Comparison of ENCODE assay signal across 8 mouse cellular contexts in genomic region chr5:32133549-32134004, GRCm38 (mm10). TPM values are rescaled to one million over a fixed set of nuclear protein-coding genes. Genes with fewer than 3 reads are reported as not detected.
DNase-seq lines count a peak whose midpoint lies in the region; ATAC-seq and TF ChIP-seq lines count a peak whose summit lies in the region.

No protein-coding gene starts in this region.

- no peak for TF ChIP-seq CTCF in forebrain, postnatal 0 days (IDR thresholded peaks at IDR 0.05; ENCODE audit: low read depth)
- TF ChIP-seq CTCF in layer of hippocampus, adult 2 months (conservative IDR thresholded peaks at IDR 0.05) = no peak

- no peaks in the 10 kb centered on the region for H3K9me3 ChIP-seq in forebrain, postnatal 0 days (ENCODE audit: low read length)
- no peaks in the 10 kb centered on the region for H3K9me3 ChIP-seq in neural tube, embryonic 15.5 days (replicated peaks)

- intact Hi-C loops in heart, postnatal 36 days (cut with DNase I) = no loop called here

- peak; percentile 23 for ATAC-seq in forebrain, postnatal 0 days
- ATAC-seq in neural tube, embryonic 15.5 days (ENCODE audit: low FRiP score) = 0 out of 2 replicates have a peak, but pooled peaks have one; percentile 19

- H3K36me3 ChIP-seq in forebrain, postnatal 0 days (ENCODE audit: insufficient read depth) = no peaks in the 10 kb centered on the region
- H3K36me3 ChIP-seq in neural tube, embryonic 15.5 days = no peaks in the 10 kb centered on the region

- H3K4me3 ChIP-seq in brown adipose tissue, adult 24 weeks (ENCODE audit: insufficient read depth, low read depth, low read length) = peak overlapping the region; percentile 53
- H3K4me3 ChIP-seq in forebrain, postnatal 0 days (ENCODE audit: low read depth, low read length) = peak overlapping the region; percentile 47
- peak overlapping the region; percentile 86 for H3K4me3 ChIP-seq in layer of hippocampus, adult 2 months
- peak overlapping the region; percentile 62 for H3K4me3 ChIP-seq in neural tube, embryonic 15.5 days (replicated peaks)

- no peaks in the 10 kb centered on the region; the same call in 1 of the 2 replicates for H3K27me3 ChIP-seq in forebrain, postnatal 0 days (ENCODE audit: insufficient read depth, low read length)
- H3K27me3 ChIP-seq in neural tube, embryonic 15.5 days (replicated peaks) = peaks cover 65% of the 10 kb centered on the region

- peak overlapping the region; percentile 95 for H3K4me2 ChIP-seq in forebrain, postnatal 0 days (ENCODE audit: low read depth)
- peak overlapping the region; percentile 98 for H3K4me2 ChIP-seq in neural tube, embryonic 15.5 days

- DNase-seq in CD4-positive, CD25-positive, alpha-beta regulatory T cell, adult 2 months (ENCODE audit: low read depth, low spot score) = peak; percentile 78
- peak; percentile 59 for DNase-seq in forebrain, postnatal 0 days
- peak; percentile 77 to 87 for DNase-seq in heart, postnatal 36 days
- DNase-seq in layer of hippocampus, adult 2 months (ENCODE audit: low spot score in 2 of 2) = peak; percentile 64 to 77
- peak; percentile 88 to 92 for DNase-seq in lung, adult 18-20 months
- DNase-seq in thymus, postnatal 4 days = peak; percentile 48

- peak overlapping the region; percentile 80 for H3K27ac ChIP-seq in brown adipose tissue, adult 24 weeks (replicated peaks; ENCODE audit: low read depth, low read length)
- H3K27ac ChIP-seq in forebrain, postnatal 0 days (ENCODE audit: low read depth, low read length) = peak overlapping the region; percentile 69
- peak overlapping the region; percentile 99 for H3K27ac ChIP-seq in layer of hippocampus, adult 2 months
- peak overlapping the region; percentile 71 for H3K27ac ChIP-seq in neural tube, embryonic 15.5 days (replicated peaks)

- WGBS in forebrain, postnatal 0 days = 0% methylated on average over 20 of the region's 20 CpGs
- 1% methylated on average over 20 of the region's 20 CpGs for WGBS in neural tube, embryonic 15.5 days

- H3K4me1 ChIP-seq in brown adipose tissue, adult 24 weeks (ENCODE audit: control insufficient read depth, insufficient read depth, insufficient read length, low read length) = peaks cover 4% of the 10 kb centered on the region; the same call in 1 of the 2 replicates
- peaks cover 9% of the 10 kb centered on the region; the same call in 1 of the 2 replicates for H3K4me1 ChIP-seq in forebrain, postnatal 0 days (ENCODE audit: insufficient read depth)
- H3K4me1 ChIP-seq in neural tube, embryonic 15.5 days = peaks cover 40% of the 10 kb centered on the region

- H3K9ac ChIP-seq in forebrain, postnatal 0 days = peak overlapping the region; percentile 66
- H3K9ac ChIP-seq in neural tube, embryonic 15.5 days (replicated peaks) = peak overlapping the region; percentile 59

RNA-seq across cellular contexts. Expression of gene Fosl2, which starts 2.0 kb away (rescaled TPM):
- polyA plus RNA-seq in brown adipose tissue, adult 24 weeks (2012; ENCODE audit: insufficient read depth, insufficient read length, missing spikeins) = 18.5 and 20.0 TPM in 2 replicates
- 20.8 and 21.9 TPM in 2 replicates for total RNA-seq in forebrain, postnatal 0 days (2014; rRNA removed)
- polyA plus RNA-seq in forebrain, postnatal 0 days (2015; fragmentation: Nextera tagmentation; extraction: Ambion mirVana) = 3.0 and 4.0 TPM in 2 replicates
- total RNA-seq in heart, postnatal 36 days (2021) = 10 to 100 TPM; 28.4 to 35.1 TPM
- 10 to 100 TPM; 52.1 to 52.5 TPM for total RNA-seq in layer of hippocampus, adult 2 months (2021)
- polyA plus RNA-seq in neural tube, embryonic 15.5 days (2015; fragmentation: Nextera tagmentation; extraction: Ambion mirVana) = 0.72 and 1.7 TPM in 2 replicates

Comparison
In these comparisons a context has a peak if more than half of its experiments do, and no peak if none do; other contexts are left out.
1. Peak in every context shown above with its lines: DNase-seq, ATAC-seq, H3K4me3 ChIP-seq and H3K27ac ChIP-seq.